Mouse (Mus musculus): Measurements from ENCODE around the gene Csad. TPM values are rescaled to one million over a fixed set of nuclear protein-coding genes. Genes with fewer than 3 reads are reported as not detected.

Gene Csad
- polyA plus RNA-seq, 1 experiment = 0.97 TPM

DNA sequence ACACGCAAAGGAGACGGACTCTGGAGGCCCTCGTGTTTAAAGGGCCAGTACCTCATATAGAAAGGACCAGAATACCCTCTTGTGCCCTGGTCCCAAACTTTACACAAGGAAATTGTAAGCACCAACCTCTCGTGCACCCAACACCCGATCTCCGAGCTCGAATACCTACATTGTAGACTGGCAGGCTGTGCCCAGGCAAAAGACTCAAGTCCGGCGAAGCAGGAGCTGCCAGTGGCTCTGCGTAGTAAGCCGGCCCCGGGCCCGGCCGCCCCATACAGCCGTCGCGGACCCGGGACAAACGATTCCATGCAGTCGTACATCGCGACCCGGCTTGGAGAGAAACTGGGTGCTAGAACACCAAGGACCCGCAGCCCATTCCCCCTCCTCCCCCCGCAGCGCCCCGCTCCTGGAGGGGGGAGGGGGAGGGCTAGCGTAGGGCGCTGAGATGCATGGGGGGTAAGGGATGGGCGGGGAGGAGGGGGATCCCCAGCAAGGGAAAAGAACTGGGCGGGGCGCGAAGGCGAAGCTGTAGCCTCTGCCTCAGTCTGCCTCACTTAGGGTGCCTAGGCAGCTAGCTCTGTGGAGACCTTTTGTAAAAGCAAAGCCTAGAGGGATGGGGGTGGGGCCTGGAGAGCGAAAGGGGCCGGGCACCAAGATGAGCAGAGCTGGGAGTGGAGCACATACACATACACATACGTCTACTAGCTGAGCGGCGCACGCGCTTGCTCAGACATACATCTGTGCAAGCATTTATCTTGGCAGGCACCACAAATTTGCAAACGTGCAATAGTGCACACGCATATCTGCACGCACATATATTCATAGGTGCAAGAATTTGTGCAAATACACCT is 41.6 kb upstream of the Csad start:
- Histone ChIP-seq H3K36me3 (ENCODE audit: control insufficient read depth) (no peaks in the 10 kb centered on the region), H3K9me3 (ENCODE audit: control insufficient read depth, low read length) (no peaks in the 10 kb centered on the region; the same call in 1 of the 2 replicates), H3K27me3 (ENCODE audit: control insufficient read depth) (peaks cover 98% of the 10 kb centered on the region), H3K4me3 (replicated peaks) (peak overlapping the region; percentile 55), H3K4me1 (ENCODE audit: control insufficient read depth) (peaks cover 21% of the 10 kb centered on the region)
- TF ChIP-seq TAL1 (IDR thresholded peaks at IDR 0.05; ENCODE audit: low read length) = no peak
- TF ChIP-seq GATA1 (IDR thresholded peaks at IDR 0.05; ENCODE audit: low read length) = no peak

DNA sequence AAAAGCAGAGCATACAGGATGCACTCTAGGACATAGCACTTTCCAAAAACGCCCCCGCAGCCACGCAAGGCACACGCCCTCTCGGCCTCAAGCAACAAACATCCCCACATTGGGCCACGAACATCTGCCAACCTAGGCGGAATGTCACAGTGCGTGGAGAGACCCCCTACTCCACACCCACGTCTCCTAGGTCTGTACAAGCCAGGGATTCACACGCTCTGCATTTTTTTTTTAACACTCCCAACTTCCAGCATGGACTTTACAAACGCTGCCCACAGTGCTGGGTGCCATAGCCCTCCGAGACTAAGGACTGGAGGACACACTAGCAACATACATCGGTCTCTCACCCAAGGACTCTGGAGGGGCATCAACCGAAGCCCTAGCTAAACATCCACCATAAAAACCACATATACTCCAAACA is 40.9 kb upstream of the Csad start:
- H3K36me3 ChIP-seq (ENCODE audit: control insufficient read depth) = no peaks in the 10 kb centered on the region
- H3K9me3 ChIP-seq (ENCODE audit: control insufficient read depth, low read length) = no peaks in the 10 kb centered on the region; the same call in 1 of the 2 replicates
- TF ChIP-seq TAL1 (IDR thresholded peaks at IDR 0.05; ENCODE audit: low read length) (no peak), GATA1 (IDR thresholded peaks at IDR 0.05; ENCODE audit: low read length) (no peak)
- peaks cover 21% of the 10 kb centered on the region for H3K4me1 ChIP-seq (ENCODE audit: control insufficient read depth)
- H3K4me3 ChIP-seq (replicated peaks) = peak overlapping the region; percentile 55
- peaks cover 97% of the 10 kb centered on the region for H3K27me3 ChIP-seq (ENCODE audit: control insufficient read depth)

DNA sequence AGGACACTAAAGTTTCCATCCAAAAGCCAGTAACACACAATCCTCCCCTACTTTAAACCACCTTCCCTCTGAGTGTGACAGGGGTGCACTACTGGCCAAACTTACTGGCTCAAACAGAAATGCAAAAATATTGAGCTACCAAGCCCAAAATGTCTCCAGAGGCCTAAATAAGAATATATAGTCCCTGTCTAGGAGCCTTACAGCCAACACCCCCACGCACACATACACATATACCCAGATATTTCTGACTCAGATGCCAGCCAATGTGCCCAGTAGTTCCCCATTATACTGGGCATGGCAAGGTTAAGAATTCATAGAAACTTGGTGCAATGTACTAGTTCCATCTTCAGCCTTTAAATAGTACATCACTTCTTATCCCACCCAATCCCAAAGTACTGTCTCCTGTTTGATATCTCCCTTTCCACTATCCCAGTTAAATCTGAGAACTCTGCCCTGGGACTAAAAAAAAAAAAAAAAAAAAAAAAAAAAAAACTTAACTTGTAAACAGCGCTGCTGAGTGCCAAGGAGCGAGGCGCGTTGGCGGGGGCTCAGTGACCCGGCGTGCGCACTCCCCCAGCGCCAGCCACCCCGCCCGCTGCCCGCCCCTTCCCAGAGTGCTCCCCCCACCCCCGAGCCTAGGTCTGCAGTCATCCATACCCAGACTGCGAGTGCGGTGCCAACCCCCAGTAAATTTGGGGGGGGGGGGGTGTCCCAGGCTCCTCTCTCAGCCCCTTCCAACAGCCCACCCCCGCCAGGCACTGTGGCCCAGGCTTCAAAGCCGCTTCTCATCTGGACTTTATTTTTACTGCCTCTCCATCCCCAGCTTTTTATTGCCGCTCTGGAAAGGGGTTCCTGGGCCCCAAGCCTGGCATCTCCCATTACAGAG is 40.0 kb upstream of the Csad start:
- H3K9me3 ChIP-seq (ENCODE audit: control insufficient read depth, low read length) = no peaks in the 10 kb centered on the region; the same call in 1 of the 2 replicates
- peaks cover 21% of the 10 kb centered on the region for H3K4me1 ChIP-seq (ENCODE audit: control insufficient read depth)
- TF ChIP-seq GATA1 (IDR thresholded peaks at IDR 0.05; ENCODE audit: low read length) (no peak), TAL1 (IDR thresholded peaks at IDR 0.05; ENCODE audit: low read length) (no peak)
- H3K36me3 ChIP-seq (ENCODE audit: control insufficient read depth) = no peaks in the 10 kb centered on the region
- H3K27me3 ChIP-seq (ENCODE audit: control insufficient read depth) = peaks cover 93% of the 10 kb centered on the region
- H3K4me3 ChIP-seq (replicated peaks) = no peak overlapping the region

DNA sequence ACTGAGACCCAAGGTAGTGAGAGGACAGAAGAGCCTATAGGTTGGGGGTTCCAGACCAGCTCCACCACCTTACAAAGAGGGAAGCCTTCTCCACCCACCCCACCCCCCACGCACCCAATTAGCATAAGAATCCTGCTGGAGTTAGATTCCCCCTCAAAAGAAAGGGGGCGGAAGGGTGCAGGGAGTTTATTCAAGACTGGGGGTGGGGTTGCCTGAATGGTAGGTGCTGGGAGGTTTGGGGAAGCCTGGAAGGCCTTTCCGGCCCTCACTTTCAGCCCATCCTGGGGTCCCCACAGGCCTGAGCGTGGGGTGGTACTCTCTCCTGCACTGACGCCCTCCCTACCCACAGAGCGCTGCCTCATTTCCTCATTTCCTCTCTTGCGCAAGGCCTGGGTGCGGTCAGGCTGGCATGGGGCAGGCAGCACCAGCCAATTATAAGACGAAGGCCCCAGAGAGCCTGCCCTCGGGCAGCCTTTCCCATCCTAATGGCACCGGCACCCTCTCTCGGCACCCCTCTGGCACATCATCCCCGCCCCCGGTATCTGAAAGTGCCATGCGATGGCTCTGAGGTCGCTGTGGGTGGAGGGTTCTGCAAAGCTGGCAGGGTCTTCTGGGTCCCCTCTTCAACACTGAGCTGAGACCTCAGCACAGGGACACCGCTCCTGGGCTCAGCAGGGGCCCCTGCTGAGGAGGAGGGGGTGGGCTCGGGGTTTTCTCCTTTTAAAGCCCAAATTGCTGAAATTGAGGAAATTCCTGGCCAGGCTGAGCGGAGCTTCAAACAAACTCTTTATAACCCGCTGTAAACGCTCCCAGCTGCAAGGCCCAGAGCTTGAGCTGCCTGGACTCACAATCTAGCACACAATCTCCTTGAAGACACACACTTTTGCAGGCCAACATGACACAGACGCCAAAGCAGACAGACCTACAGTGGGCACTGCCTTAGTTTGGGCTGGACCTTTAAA is 39.0 kb upstream of the Csad start:
- TF ChIP-seq GATA1 (IDR thresholded peaks at IDR 0.05; ENCODE audit: low read length) = no peak
- no peak for TF ChIP-seq TAL1 (IDR thresholded peaks at IDR 0.05; ENCODE audit: low read length)
- Histone ChIP-seq H3K4me1 (ENCODE audit: control insufficient read depth) (peaks cover 21% of the 10 kb centered on the region), H3K36me3 (ENCODE audit: control insufficient read depth) (no peaks in the 10 kb centered on the region), H3K9me3 (ENCODE audit: control insufficient read depth, low read length) (no peaks in the 10 kb centered on the region; the same call in 1 of the 2 replicates), H3K4me3 (replicated peaks) (no peak overlapping the region), H3K27me3 (ENCODE audit: control insufficient read depth) (peaks cover 88% of the 10 kb centered on the region)

DNA sequence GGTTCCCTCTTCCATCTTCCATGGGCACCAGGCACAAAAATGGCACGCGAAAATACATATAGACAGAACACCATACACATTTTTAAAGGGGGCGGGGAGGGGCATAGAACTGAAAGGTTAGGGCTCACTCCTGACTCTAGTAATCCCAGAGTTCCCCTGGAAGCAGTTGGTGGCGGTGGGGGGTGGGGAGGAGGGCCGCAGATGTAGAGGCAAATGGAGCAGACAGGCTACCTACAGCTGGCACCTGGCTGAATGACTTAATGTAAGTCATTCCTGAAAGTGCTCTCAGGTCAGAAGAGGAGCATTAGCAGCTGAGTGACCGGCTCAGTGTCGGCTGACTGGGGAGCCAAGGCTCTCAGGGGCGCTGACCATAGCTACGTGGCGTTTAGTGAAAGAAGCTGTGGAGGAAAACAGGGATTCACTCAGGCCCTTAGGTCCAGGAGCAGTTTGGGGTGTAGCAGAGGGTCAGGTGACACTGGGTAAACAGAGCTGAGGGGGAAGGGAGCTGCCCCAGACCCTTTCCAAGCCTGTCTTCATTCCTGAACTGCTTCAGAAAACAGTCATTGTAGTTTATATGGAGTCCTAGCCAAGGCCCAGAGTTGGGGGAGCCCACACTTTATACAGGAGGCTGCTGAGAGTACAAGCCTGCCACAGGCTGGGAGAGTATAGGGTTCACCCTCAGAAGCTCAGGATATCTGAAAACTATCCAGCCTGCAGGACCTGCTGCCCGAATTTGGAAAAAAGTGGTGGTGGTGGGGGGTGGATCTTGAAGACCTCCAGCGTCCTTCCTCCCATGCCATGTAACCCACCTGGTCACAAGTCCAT is 38.1 kb upstream of the Csad start:
- H3K4me3 ChIP-seq (replicated peaks) = no peak overlapping the region
- H3K4me1 ChIP-seq (ENCODE audit: control insufficient read depth) = peaks cover 19% of the 10 kb centered on the region
- H3K9me3 ChIP-seq (ENCODE audit: control insufficient read depth, low read length) = no peaks in the 10 kb centered on the region; the same call in 1 of the 2 replicates
- H3K36me3 ChIP-seq (ENCODE audit: control insufficient read depth) = no peaks in the 10 kb centered on the region
- H3K27me3 ChIP-seq (ENCODE audit: control insufficient read depth) = peaks cover 79% of the 10 kb centered on the region
- no peak for TF ChIP-seq TAL1 (IDR thresholded peaks at IDR 0.05; ENCODE audit: low read length)
- TF ChIP-seq GATA1 (IDR thresholded peaks at IDR 0.05; ENCODE audit: low read length) = no peak

DNA sequence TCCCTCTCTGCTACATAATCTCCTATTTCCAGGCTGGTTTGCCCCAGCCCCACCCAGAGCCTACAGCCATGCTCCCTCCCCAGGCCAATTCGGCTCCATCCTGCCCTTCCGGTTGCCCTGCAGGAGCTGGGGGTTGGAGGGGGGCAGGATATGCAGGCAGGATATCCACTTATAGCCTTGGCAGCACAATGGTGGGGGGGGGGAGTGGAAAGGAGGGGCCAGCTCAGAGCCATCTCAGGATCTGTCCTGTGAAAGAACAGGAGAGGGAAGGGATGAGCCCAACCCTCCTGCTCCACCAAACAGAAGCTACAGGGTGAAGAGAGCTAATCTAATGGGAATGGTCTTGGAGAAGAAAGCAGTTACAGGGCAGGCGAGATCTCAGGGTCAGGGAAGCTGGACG is 36.1 kb upstream of the Csad start:
- peaks cover 6% of the 10 kb centered on the region for H3K4me1 ChIP-seq (ENCODE audit: control insufficient read depth)
- no peaks in the 10 kb centered on the region for H3K9me3 ChIP-seq (ENCODE audit: control insufficient read depth, low read length)
- no peaks in the 10 kb centered on the region for H3K36me3 ChIP-seq (ENCODE audit: control insufficient read depth)
- no peak overlapping the region for H3K4me3 ChIP-seq (replicated peaks)
- peaks cover 59% of the 10 kb centered on the region for H3K27me3 ChIP-seq (ENCODE audit: control insufficient read depth)
- TF ChIP-seq TAL1 (IDR thresholded peaks at IDR 0.05; ENCODE audit: low read length) = no peak
- TF ChIP-seq GATA1 (IDR thresholded peaks at IDR 0.05; ENCODE audit: low read length) = no peak

DNA sequence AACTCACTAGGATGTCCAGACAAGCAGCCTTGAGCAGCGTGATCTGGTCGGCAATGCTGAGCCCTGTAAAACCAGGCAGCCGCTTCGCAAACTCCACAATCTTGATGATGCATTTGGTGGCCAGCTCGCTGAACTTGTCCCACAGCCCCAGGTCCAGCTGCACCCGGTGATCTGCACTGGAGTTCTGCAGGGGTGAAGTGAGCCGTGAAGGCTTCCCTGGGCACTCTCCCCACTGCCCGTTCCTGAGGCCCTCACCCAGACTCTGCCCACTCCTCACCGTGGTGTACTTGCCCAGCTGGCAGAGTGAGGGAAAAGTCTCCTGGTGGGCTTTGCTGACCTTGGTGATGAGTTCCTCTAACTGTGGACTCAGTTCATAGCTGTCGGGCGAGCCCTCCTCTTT is 35.3 kb upstream of the Csad start:
- H3K4me1 ChIP-seq (ENCODE audit: control insufficient read depth) = peaks cover 12% of the 10 kb centered on the region
- H3K9me3 ChIP-seq (ENCODE audit: control insufficient read depth, low read length) = no peaks in the 10 kb centered on the region
- no peak overlapping the region for H3K4me3 ChIP-seq (replicated peaks)
- H3K27me3 ChIP-seq (ENCODE audit: control insufficient read depth) = peaks cover 51% of the 10 kb centered on the region
- H3K36me3 ChIP-seq (ENCODE audit: control insufficient read depth) = no peaks in the 10 kb centered on the region
- TF ChIP-seq GATA1 (IDR thresholded peaks at IDR 0.05; ENCODE audit: low read length) (no peak), TAL1 (IDR thresholded peaks at IDR 0.05; ENCODE audit: low read length) (no peak)

DNA sequence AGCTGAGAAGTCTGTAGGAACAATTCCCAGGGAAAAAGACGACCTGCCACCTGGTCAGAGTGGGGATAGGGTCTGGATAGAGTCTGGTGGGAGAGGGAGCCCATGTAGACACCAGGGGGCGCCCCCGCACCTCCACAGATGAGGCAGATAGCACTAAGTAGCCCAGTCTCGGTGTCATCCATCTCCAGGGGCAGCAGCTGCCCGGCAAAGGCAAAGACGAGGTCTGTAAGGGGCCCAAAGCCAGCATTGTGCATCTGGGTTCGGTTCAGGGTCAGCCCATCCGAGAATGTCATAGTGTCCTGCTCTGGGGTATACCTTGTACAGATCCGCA is 34.7 kb upstream of the Csad start:
- H3K4me1 ChIP-seq (ENCODE audit: control insufficient read depth) = peaks cover 14% of the 10 kb centered on the region
- H3K27me3 ChIP-seq (ENCODE audit: control insufficient read depth) = peaks cover 45% of the 10 kb centered on the region
- TF ChIP-seq GATA1 (IDR thresholded peaks at IDR 0.05; ENCODE audit: low read length) (no peak), TAL1 (IDR thresholded peaks at IDR 0.05; ENCODE audit: low read length) (no peak)
- H3K36me3 ChIP-seq (ENCODE audit: control insufficient read depth) = no peaks in the 10 kb centered on the region
- no peak overlapping the region for H3K4me3 ChIP-seq (replicated peaks)
- no peaks in the 10 kb centered on the region for H3K9me3 ChIP-seq (ENCODE audit: control insufficient read depth, low read length)
